Mouse (Mus musculus): ENCODE data around the gene 1110032A03Rik. TPM values are rescaled to one million over a fixed set of nuclear protein-coding genes. Genes with fewer than 3 reads are reported as not detected.

Gene 1110032A03Rik
- total and polyA plus RNA-seq, 3 experiments: 7.1 to 12.8 TPM; not detected in 1

DNA sequence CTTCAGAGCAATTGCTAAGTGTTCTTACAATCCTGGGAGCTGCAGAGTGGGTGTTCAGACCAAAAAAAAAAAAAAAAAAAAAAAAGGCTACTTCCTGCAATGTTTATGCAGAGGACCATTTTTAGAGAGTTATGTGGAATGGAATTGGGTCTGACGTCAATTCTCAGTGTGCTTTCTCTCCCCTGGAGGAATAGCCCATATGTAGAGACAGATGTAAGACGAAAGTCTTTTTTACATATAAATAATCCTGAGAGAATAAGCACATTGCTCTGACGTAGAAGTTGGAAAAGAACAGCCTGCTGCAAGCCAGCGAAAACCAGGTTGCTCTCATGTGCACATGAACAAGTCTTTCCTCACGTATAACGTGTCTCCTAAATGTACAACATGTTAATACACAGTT lies 44.4 kb upstream of the 1110032A03Rik start:
- Histone ChIP-seq H3K9ac (ENCODE audit: control insufficient read depth, low read depth, low read length, poor library complexity, severe bottlenecking) (no peak overlapping the region), H3K4me3 (ENCODE audit: control insufficient read depth in 1 of 2, insufficient read depth in 1 of 2, low read depth in 2 of 2, low read length in 2 of 2) (no peak overlapping the region), H3K9me3 (replicated peaks; ENCODE audit: insufficient read depth, low read length) (no peaks in the 10 kb centered on the region), H3K4me1 (ENCODE audit: control insufficient read depth in 1 of 2, insufficient read depth in 2 of 2, low read length in 2 of 2) (no peaks in the 10 kb centered on the region; a peak in 1 of 4 replicates), H3K79me2 (ENCODE audit: control insufficient read depth, insufficient read depth, low read length, poor library complexity) (no peaks in the 10 kb centered on the region), H3K36me3 (ENCODE audit: control insufficient read depth in 1 of 2, insufficient read depth in 2 of 2, low read length in 2 of 2) (no peaks in the 10 kb centered on the region; a peak in 3 of 4 replicates), H3K27ac (ENCODE audit: control insufficient read depth, low read depth, low read length) (no peak overlapping the region), H3K27me3 (ENCODE audit: control insufficient read depth in 1 of 2, insufficient read depth in 2 of 2, low read length in 2 of 2) (no peaks in the 10 kb centered on the region)
- no peak for TF ChIP-seq POLR2A (IDR thresholded peaks at IDR 0.05; ENCODE audit: control insufficient read depth in 1 of 2, insufficient read depth in 1 of 2, low read depth in 1 of 2, low read length in 2 of 2, poor library complexity in 1 of 2)
- no peak for TF ChIP-seq USF2 (IDR thresholded peaks at IDR 0.05; ENCODE audit: borderline replicate concordance in 1 of 2, insufficient read depth in 1 of 2, low read depth in 1 of 2, low read length in 2 of 2)
- TF ChIP-seq GABPA (IDR thresholded peaks at IDR 0.05; ENCODE audit: low read depth, low read length): no peak
- no peak for TF ChIP-seq ZNF384 (IDR thresholded peaks at IDR 0.05; ENCODE audit: low read depth, low read length)
- TF ChIP-seq MXI1 (IDR thresholded peaks at IDR 0.05; ENCODE audit: low read depth, low read length): no peak
- TF ChIP-seq MYC (IDR thresholded peaks at IDR 0.05; ENCODE audit: low read depth, low read length): no peak
- TF ChIP-seq ZKSCAN1 (IDR thresholded peaks at IDR 0.05; ENCODE audit: low read depth, low read length): no peak
- TF ChIP-seq ELF1 (IDR thresholded peaks at IDR 0.05; ENCODE audit: low read depth, low read length): no peak
- TF ChIP-seq MYB (IDR thresholded peaks at IDR 0.05; ENCODE audit: low read depth, low read length): no peak
- no peak for TF ChIP-seq NELFE (IDR thresholded peaks at IDR 0.05; ENCODE audit: low read depth, low read length)
- no peak for TF ChIP-seq GATA1 (IDR thresholded peaks at IDR 0.05; ENCODE audit: low read depth, low read length)
- TF ChIP-seq MAX (IDR thresholded peaks at IDR 0.05; ENCODE audit: low read length): no peak
- TF ChIP-seq JUND (IDR thresholded peaks at IDR 0.05; ENCODE audit: low read depth, low read length): no peak
- no peak for TF ChIP-seq TBP (IDR thresholded peaks at IDR 0.05; ENCODE audit: low read depth, low read length)
- no peak for TF ChIP-seq BHLHE40 (IDR thresholded peaks at IDR 0.05; ENCODE audit: borderline replicate concordance, low read depth, low read length)
- TF ChIP-seq CHD2 (IDR thresholded peaks at IDR 0.05; ENCODE audit: low read length): no peak
- no peak for TF ChIP-seq ETS1 (IDR thresholded peaks at IDR 0.05; ENCODE audit: low read depth, low read length)
- DNase-seq (ENCODE audit: low read depth, low spot score): no peak

DNA sequence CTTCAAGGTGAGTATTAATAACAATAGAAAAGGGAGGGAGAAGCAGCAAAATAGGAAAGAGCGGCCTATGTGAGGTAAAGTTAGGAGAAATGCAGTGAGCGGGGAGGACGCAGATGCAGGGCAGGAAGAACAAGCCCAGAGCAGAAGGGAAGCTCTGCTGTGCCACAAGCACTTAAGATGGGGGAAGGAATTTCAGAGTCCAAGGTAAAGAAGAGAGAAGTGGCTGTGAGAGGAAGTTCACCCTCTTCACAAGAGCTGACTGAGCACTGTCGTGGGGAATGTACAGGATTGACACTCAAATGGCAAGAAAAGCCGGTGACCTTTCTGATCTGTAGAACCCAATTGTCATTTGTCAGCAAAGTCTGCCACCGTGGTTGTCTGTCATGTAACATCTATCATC lies 42.7 kb upstream of the 1110032A03Rik start:
- Histone ChIP-seq H3K27ac (ENCODE audit: control insufficient read depth, low read depth, low read length) (no peak overlapping the region), H3K9me3 (replicated peaks; ENCODE audit: insufficient read depth, low read length) (no peaks in the 10 kb centered on the region), H3K4me1 (ENCODE audit: control insufficient read depth in 1 of 2, insufficient read depth in 2 of 2, low read length in 2 of 2) (no peaks in the 10 kb centered on the region), H3K36me3 (ENCODE audit: control insufficient read depth in 1 of 2, insufficient read depth in 2 of 2, low read length in 2 of 2) (peaks cover 0 to 2% of the 10 kb centered on the region in 2 experiments; a peak in 3 of 4 replicates), H3K4me3 (ENCODE audit: control insufficient read depth in 1 of 2, insufficient read depth in 1 of 2, low read depth in 2 of 2, low read length in 2 of 2) (no peak overlapping the region), H3K79me2 (ENCODE audit: control insufficient read depth, insufficient read depth, low read length, poor library complexity) (no peaks in the 10 kb centered on the region), H3K9ac (ENCODE audit: control insufficient read depth, low read depth, low read length, poor library complexity, severe bottlenecking) (no peak overlapping the region), H3K27me3 (ENCODE audit: control insufficient read depth in 1 of 2, insufficient read depth in 2 of 2, low read length in 2 of 2) (no peaks in the 10 kb centered on the region)
- DNase-seq (ENCODE audit: low read depth, low spot score): no peak
- TF ChIP-seq SIN3A (IDR thresholded peaks at IDR 0.05; ENCODE audit: low read length) (no peak), ZNF384 (IDR thresholded peaks at IDR 0.05; ENCODE audit: low read depth, low read length) (no peak)
